Mouse (Mus musculus): ENCODE measurements around the gene Adgrf5. TPM values are rescaled to one million over a fixed set of nuclear protein-coding genes. Genes with fewer than 3 reads are reported as not detected.

The Adgrf5 gene
- polyA plus RNA-seq, 1 experiment, result 1.1 TPM

GRCm38 (mm10) chr17:43495502-43495901 is 135.3 kb downstream of the Adgrf5 start:
- Histone ChIP-seq H3K36me3 (ENCODE audit: control insufficient read depth, insufficient read depth, low read length, poor library complexity, severe bottlenecking) (no peaks in the 10 kb centered on the region), H3K9me3 (replicated peaks; ENCODE audit: control insufficient read depth, insufficient read depth, low read length, poor library complexity, severe bottlenecking) (peaks cover 4% of the 10 kb centered on the region; the same call in 1 of the 2 replicates), H3K27me3 (ENCODE audit: control insufficient read depth, insufficient read depth, low read length, poor library complexity, severe bottlenecking) (no peaks in the 10 kb centered on the region), H3K9ac (ENCODE audit: low read depth, poor library complexity, severe bottlenecking) (no peak overlapping the region), H3K27ac (ENCODE audit: insufficient read depth, low read length) (no peak overlapping the region), H3K4me3 (ENCODE audit: low read depth, low read length) (no peak overlapping the region), H3K4me1 (ENCODE audit: control insufficient read depth, insufficient read depth, low read length) (no peaks in the 10 kb centered on the region)
- no peak for TF ChIP-seq EP300 (IDR thresholded peaks at IDR 0.05; ENCODE audit: insufficient read depth, low read depth, low read length)
- no peak for TF ChIP-seq CTCF (IDR thresholded peaks at IDR 0.05; ENCODE audit: low read depth, low read length)
- TF ChIP-seq POLR2A (IDR thresholded peaks at IDR 0.05; ENCODE audit: insufficient read depth, low read length), result no peak

- no peaks in the 10 kb centered on the region for H3K27me3 ChIP-seq (ENCODE audit: control insufficient read depth, insufficient read depth, low read length, poor library complexity, severe bottlenecking)
- no peak overlapping the region for H3K27ac ChIP-seq (ENCODE audit: insufficient read depth, low read length)
- H3K9me3 ChIP-seq (replicated peaks; ENCODE audit: control insufficient read depth, insufficient read depth, low read length, poor library complexity, severe bottlenecking), result no peaks in the 10 kb centered on the region
- no peaks in the 10 kb centered on the region for H3K36me3 ChIP-seq (ENCODE audit: control insufficient read depth, insufficient read depth, low read length, poor library complexity, severe bottlenecking)
- H3K4me3 ChIP-seq (ENCODE audit: low read depth, low read length), result no peak overlapping the region
- no peaks in the 10 kb centered on the region for H3K4me1 ChIP-seq (ENCODE audit: control insufficient read depth, insufficient read depth, low read length)
- H3K9ac ChIP-seq (ENCODE audit: low read depth, poor library complexity, severe bottlenecking), result no peak overlapping the region
- no peak for TF ChIP-seq POLR2A (IDR thresholded peaks at IDR 0.05; ENCODE audit: insufficient read depth, low read length)
- TF ChIP-seq EP300 (IDR thresholded peaks at IDR 0.05; ENCODE audit: insufficient read depth, low read depth, low read length), result no peak
- TF ChIP-seq CTCF (IDR thresholded peaks at IDR 0.05; ENCODE audit: low read depth, low read length), result no peak
Observed at GRCm38 (mm10) chr17:43497521-43497920, 137.3 kb downstream of the Adgrf5 start.

- no peak overlapping the region for H3K9ac ChIP-seq (ENCODE audit: low read depth, poor library complexity, severe bottlenecking)
- no peaks in the 10 kb centered on the region for H3K36me3 ChIP-seq (ENCODE audit: control insufficient read depth, insufficient read depth, low read length, poor library complexity, severe bottlenecking)
- H3K4me1 ChIP-seq (ENCODE audit: control insufficient read depth, insufficient read depth, low read length), result no peaks in the 10 kb centered on the region
- no peak overlapping the region for H3K4me3 ChIP-seq (ENCODE audit: low read depth, low read length)
- H3K27me3 ChIP-seq (ENCODE audit: control insufficient read depth, insufficient read depth, low read length, poor library complexity, severe bottlenecking), result no peaks in the 10 kb centered on the region
- H3K27ac ChIP-seq (ENCODE audit: insufficient read depth, low read length), result no peak overlapping the region
- no peak for TF ChIP-seq EP300 (IDR thresholded peaks at IDR 0.05; ENCODE audit: insufficient read depth, low read depth, low read length)
- TF ChIP-seq POLR2A (IDR thresholded peaks at IDR 0.05; ENCODE audit: insufficient read depth, low read length), result no peak
- H3K9me3 ChIP-seq (replicated peaks; ENCODE audit: control insufficient read depth, insufficient read depth, low read length, poor library complexity, severe bottlenecking), result no peaks in the 10 kb centered on the region
Observed at GRCm38 (mm10) chr17:43500513-43500912, 140.3 kb downstream of the Adgrf5 start.

- Histone ChIP-seq H3K27me3 (ENCODE audit: control insufficient read depth, insufficient read depth, low read length, poor library complexity, severe bottlenecking) (no peaks in the 10 kb centered on the region), H3K4me3 (ENCODE audit: low read depth, low read length) (no peak overlapping the region), H3K9me3 (replicated peaks; ENCODE audit: control insufficient read depth, insufficient read depth, low read length, poor library complexity, severe bottlenecking) (no peaks in the 10 kb centered on the region), H3K9ac (ENCODE audit: low read depth, poor library complexity, severe bottlenecking) (no peak overlapping the region), H3K27ac (ENCODE audit: insufficient read depth, low read length) (no peak overlapping the region), H3K36me3 (ENCODE audit: control insufficient read depth, insufficient read depth, low read length, poor library complexity, severe bottlenecking) (no peaks in the 10 kb centered on the region), H3K4me1 (ENCODE audit: control insufficient read depth, insufficient read depth, low read length) (no peaks in the 10 kb centered on the region)
- TF ChIP-seq EP300 (IDR thresholded peaks at IDR 0.05; ENCODE audit: insufficient read depth, low read depth, low read length) (no peak), POLR2A (IDR thresholded peaks at IDR 0.05; ENCODE audit: insufficient read depth, low read length) (no peak), CTCF (IDR thresholded peaks at IDR 0.05; ENCODE audit: low read depth, low read length) (no peak)
Observed at GRCm38 (mm10) chr17:43501223-43501622, 141.0 kb downstream of the Adgrf5 start.

- Histone ChIP-seq H3K9ac (ENCODE audit: low read depth, poor library complexity, severe bottlenecking) (no peak overlapping the region), H3K27me3 (ENCODE audit: control insufficient read depth, insufficient read depth, low read length, poor library complexity, severe bottlenecking) (no peaks in the 10 kb centered on the region), H3K9me3 (replicated peaks; ENCODE audit: control insufficient read depth, insufficient read depth, low read length, poor library complexity, severe bottlenecking) (no peaks in the 10 kb centered on the region), H3K4me1 (ENCODE audit: control insufficient read depth, insufficient read depth, low read length) (no peaks in the 10 kb centered on the region), H3K36me3 (ENCODE audit: control insufficient read depth, insufficient read depth, low read length, poor library complexity, severe bottlenecking) (no peaks in the 10 kb centered on the region), H3K27ac (ENCODE audit: insufficient read depth, low read length) (no peak overlapping the region), H3K4me3 (ENCODE audit: low read depth, low read length) (no peak overlapping the region)
- TF ChIP-seq CTCF (IDR thresholded peaks at IDR 0.05; ENCODE audit: low read depth, low read length) (no peak), POLR2A (IDR thresholded peaks at IDR 0.05; ENCODE audit: insufficient read depth, low read length) (no peak), EP300 (IDR thresholded peaks at IDR 0.05; ENCODE audit: insufficient read depth, low read depth, low read length) (no peak)
Observed at GRCm38 (mm10) chr17:43501631-43502030, 141.4 kb downstream of the Adgrf5 start.

- H3K36me3 ChIP-seq (ENCODE audit: control insufficient read depth, insufficient read depth, low read length, poor library complexity, severe bottlenecking), result no peaks in the 10 kb centered on the region
- H3K4me3 ChIP-seq (ENCODE audit: low read depth, low read length), result no peak within 1 kb of the TSS
- H3K27ac ChIP-seq (ENCODE audit: insufficient read depth, low read length), result no peak within 1 kb of the TSS
- TF ChIP-seq EP300 (IDR thresholded peaks at IDR 0.05; ENCODE audit: insufficient read depth, low read depth, low read length) (no peak), CTCF (IDR thresholded peaks at IDR 0.05; ENCODE audit: low read depth, low read length) (no peak), POLR2A (IDR thresholded peaks at IDR 0.05; ENCODE audit: insufficient read depth, low read length) (no peak)
- no peak within 1 kb of the TSS for H3K9ac ChIP-seq (ENCODE audit: low read depth, poor library complexity, severe bottlenecking)
- H3K9me3 ChIP-seq (replicated peaks; ENCODE audit: control insufficient read depth, insufficient read depth, low read length, poor library complexity, severe bottlenecking), result no peaks in the 10 kb centered on the region
- H3K4me1 ChIP-seq (ENCODE audit: control insufficient read depth, insufficient read depth, low read length), result no peaks in the 10 kb centered on the region
- H3K27me3 ChIP-seq (ENCODE audit: control insufficient read depth, insufficient read depth, low read length, poor library complexity, severe bottlenecking), result no peaks in the 10 kb centered on the region
Observed at GRCm38 (mm10) chr17:43502592-43502991, 142.3 kb downstream of the Adgrf5 start, which contains the start of gene Mep1a. Gene Mep1a, minus strand, starts transcription at chr17:43502812.

All from ES-Bruce4 (cell line).